Mouse (Mus musculus) right cerebral cortex, adult 2 months (tissue): ENCODE results near the gene Zfand4.
"Not testable (repeated sequence)": the region's sequence is repeated elsewhere in the genome, so short reads cannot be mapped to it uniquely, and the experiment has no call there.

ENCODE experiments used
- DNase-seq, 2 experiments: peaks; one replicate each; pipeline ENCODE4 v3.0.0; 2021 to 2022; ENCODE audit warnings: low spot score in 2 of 2

Gene Zfand4

GRCm38 (mm10) chr6:116264018-116264651 is at the start of gene Zfand4:
TSS of gene Zfand4 (plus strand) at chr6:116264222.
- DNase-seq, result peak; percentile 89

DNA sequence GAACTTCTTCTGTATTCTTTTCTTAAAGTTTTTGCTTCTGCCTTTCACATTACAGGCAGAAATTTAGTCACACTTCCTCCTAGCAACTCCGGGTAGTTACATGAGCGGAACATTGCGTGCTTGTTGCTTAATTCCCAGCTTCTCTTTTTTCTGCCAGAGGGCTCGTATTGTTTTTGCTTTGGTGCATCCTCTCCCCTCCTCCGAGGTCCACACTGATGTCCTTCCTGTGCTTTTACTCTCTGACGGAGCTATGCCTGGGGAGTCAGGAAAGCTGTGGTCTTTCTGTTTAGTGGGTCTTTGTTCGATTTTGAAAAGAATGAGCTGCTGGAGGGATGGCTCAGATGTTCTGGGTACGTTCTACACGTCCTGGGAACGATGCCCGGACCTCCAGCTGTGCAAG is 36.3 kb upstream of the Zfand4 start:
- DNase-seq, result no peak

GRCm38 (mm10) chr6:116228785-116229525 is 35.1 kb upstream of the Zfand4 start:
- peak; percentile 81 to 83 for DNase-seq

DNA sequence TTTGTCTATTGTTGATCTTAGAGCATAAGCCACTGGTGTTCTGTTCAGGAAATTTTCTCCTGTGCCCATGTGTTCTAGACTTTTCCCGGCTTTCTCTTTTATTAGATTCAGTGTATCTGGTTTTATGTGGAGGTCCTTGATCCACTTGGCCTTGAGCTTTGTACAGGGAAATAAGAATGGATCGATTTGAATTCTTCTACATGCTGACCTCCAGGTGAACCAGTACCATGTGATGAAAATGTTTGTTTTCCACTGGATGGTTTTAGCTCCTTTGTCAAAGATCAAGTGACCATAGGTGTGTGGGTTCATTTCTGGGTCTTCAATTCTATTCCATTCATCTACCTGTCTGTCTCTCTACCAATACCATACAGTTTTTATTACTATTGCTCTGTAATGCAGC is 29.2 kb upstream of the Zfand4 start:
- not testable (repeated sequence) for DNase-seq

GRCm38 (mm10) chr6:116235336-116235735 is 28.7 kb upstream of the Zfand4 start:
- no peak for DNase-seq

- DNase-seq, result peak; percentile 22 to 28
Measured at GRCm38 (mm10) chr6:116238083-116238482, 25.9 kb upstream of the Zfand4 start.

DNA sequence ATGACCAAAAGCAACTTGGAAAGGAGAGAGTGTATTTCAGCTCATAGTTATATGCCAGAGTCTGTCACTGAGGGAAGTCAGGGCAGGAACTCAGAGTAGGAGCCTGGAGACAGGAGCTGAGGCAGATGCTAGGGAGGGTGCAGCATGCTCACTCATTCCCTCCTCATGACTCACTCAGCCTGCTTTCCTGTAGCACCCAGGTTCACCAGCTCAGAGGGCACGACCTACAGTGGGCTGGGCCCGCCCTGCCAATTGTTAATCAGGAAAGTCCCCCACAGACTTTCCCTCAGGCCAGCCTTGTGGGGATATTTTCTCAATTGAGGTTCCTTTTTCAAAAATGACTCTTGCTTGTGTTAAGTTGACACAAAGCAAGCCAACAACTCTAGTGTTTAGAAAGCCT is 23.7 kb upstream of the Zfand4 start:
- no peak for DNase-seq

GRCm38 (mm10) chr6:116259649-116260048 is 4.4 kb upstream of the Zfand4 start:
- DNase-seq, result no peak

GRCm38 (mm10) chr6:116260481-116260880 is 3.5 kb upstream of the Zfand4 start:
- DNase-seq, result no peak

GRCm38 (mm10) chr6:116262824-116263223 is 1.2 kb upstream of the Zfand4 start:
- no peak for DNase-seq

- no peak for DNase-seq
Measured at GRCm38 (mm10) chr6:116264836-116265235, 814 bp downstream of the Zfand4 start.

DNA sequence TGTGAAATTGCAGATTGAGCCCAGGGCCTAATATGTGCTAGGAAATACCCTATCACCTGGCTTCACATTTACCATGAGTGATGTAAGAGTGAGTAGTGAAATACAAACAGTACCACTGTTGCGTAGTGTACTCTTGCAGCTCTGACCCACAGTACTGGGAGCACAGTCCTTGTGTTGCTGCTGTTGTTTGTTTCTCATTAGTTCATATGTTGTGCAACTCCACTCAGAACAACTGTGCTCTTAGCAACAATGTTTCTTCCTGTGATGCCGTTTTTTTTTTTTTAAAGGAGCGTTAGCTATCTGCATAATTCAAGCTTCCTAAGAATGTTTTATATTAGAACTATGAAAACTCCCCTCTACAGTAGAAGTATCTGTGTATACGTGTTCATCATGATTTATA is 1.6 kb downstream of the Zfand4 start:
- DNase-seq, result no peak

GRCm38 (mm10) chr6:116266273-116267109 is 2.5 kb downstream of the Zfand4 start:
- DNase-seq, result no peak

GRCm38 (mm10) chr6:116267110-116267423 is 3.0 kb downstream of the Zfand4 start:
- DNase-seq, result no peak

DNA sequence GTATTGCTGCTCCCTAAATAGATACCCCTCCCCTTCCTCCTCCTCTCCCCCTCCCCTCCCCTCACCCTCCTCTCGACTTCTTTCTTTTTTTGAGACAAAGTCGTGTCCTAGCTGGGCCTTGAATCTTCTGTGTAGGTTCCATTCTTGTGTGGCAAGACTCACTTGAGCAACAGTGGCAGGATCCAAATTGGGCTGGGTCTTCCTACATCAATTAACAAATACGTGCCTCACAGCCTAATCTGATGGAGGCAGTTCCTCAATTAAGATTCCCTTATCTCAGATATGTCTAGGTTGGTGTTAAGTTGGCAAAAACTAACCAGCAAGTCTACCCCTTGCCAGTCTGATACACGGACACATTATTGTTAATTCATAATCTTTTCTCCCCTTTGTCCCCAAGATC is 11.7 kb downstream of the Zfand4 start:
- no peak for DNase-seq

GRCm38 (mm10) chr6:116278679-116279317 is 14.8 kb downstream of the Zfand4 start:
- DNase-seq, result no peak

DNA sequence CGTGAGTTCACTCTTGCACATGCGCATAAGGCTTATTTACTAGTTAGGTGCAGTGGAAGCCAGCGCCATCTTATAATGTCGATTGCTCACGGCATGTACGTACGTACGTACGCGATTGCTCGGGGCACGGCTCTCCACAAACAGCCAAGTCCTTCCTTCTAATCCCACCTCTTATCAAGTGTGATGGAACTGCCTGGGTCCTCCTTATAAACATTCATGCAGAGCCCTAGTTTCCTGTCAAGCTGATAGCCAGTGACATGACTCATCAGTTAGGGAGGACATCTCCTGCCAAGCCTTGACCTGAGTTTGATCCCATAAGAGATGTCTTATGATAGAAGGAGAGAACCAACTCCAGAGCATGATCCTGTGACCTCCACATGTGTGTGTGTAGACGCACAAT is 17.0 kb downstream of the Zfand4 start:
- DNase-seq, result no peak

DNA sequence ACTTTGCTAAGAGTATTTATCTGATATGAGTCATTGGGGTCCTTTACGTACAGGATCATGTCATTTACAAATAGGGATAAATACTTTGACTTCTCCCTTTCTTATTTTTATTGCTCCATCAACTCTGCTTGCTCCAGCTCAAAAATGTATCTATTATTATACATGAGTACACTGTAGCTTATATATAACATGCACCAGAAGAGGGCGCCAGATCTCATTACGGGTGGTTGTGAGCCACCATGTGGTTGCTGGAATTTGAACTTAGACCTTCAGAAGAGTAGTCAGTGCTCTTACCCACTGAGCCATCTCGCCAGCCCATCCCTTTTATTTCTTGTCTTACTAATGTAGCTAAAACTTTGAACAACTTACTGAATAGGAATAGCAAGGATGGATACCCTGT is 18.5 kb downstream of the Zfand4 start:
- no peak for DNase-seq

- DNase-seq, result no peak
Measured at GRCm38 (mm10) chr6:116283280-116283679, 19.3 kb downstream of the Zfand4 start.

DNA sequence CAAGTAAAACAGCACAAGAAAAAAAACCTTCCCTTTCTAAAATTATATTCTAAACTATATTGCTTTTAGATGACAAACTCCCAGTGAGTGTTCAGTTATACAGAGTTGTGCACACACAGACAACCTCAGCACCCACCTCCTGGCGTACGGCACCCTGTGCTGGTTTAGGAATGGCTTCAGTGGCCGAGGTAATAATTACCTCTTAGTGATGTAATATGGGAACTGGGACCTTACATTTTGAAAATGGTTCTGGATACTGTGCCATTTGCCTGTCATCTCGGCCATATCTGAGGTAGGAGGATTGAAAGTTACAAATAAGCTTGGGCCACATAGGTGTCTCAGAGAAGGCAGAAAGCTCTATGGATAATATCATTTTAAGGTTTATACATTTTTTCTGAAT is 22.3 kb downstream of the Zfand4 start:
- DNase-seq, result no peak

GRCm38 (mm10) chr6:116286870-116287575 is 23.0 kb downstream of the Zfand4 start:
- DNase-seq, result no peak

GRCm38 (mm10) chr6:116311411-116311810 is 47.4 kb downstream of the Zfand4 start:
- no peak for DNase-seq
